Mouse (Mus musculus): Measurements from ENCODE around the gene Ppp1r12a.

DNA sequence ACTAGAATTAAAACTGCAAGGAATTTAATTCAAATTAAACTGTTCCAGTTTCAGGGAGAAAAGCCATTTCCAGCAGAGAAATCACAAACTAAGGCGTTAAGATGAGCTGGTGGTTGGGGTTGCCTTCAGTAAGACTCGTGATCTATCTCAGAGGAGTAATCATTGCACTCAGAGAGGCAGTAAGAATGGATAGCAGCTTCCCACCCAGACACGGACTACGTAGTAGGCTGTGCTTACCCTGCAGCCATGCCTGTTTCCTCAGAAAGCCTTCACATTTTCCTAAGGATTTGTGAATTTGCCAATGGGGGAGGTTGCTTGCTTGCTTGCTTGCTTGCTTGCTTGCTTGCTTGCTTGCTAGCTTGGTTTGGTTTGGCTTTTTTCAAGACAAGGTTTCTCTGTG lies 122.5 kb downstream of the Ppp1r12a start:
- no peak for TF ChIP-seq CTCF (IDR thresholded peaks at IDR 0.05; ENCODE audit: borderline replicate concordance, insufficient read depth, low read length)
- TF ChIP-seq POLR2A (IDR thresholded peaks at IDR 0.05; ENCODE audit: low read depth, low read length): no peak

Data from embryonic fibroblast, embryonic 13.5 days (primary cell).